Mouse (Mus musculus): ENCODE data around the gene Pigf. TPM values are rescaled to one million over a fixed set of nuclear protein-coding genes. Genes with fewer than 3 reads are reported as not detected.
A peak's percentile ranks its signal among the peaks of the same experiment; 100 is the strongest.

Gene Pigf
- total RNA-seq, 2 experiments from 2014 or later, result 14.7 to 16.2 TPM

- peak in 1 of 2 experiments; percentile 30 for DNase-seq (ENCODE audit: low spot score in 2 of 2)
These were observed 11.2 kb upstream of the Pigf start for GRCm38 (mm10) chr17:87036141-87037073.

- no peak for DNase-seq (ENCODE audit: low spot score in 2 of 2)
These were observed 539 bp downstream of the Pigf start for GRCm38 (mm10) chr17:87024491-87025242.

GRCm38 (mm10) chr17:87019692-87020091 is 5.5 kb downstream of the Pigf start:
- no peak for DNase-seq (ENCODE audit: low spot score in 2 of 2)

GRCm38 (mm10) chr17:87011301-87012019 is 13.7 kb downstream of the Pigf start:
- peak; percentile 76 to 92 for DNase-seq (ENCODE audit: low spot score in 2 of 2)

- no peak for DNase-seq (ENCODE audit: low spot score in 2 of 2)
These were observed 16.3 kb downstream of the Pigf start for GRCm38 (mm10) chr17:87008950-87009349.

- no peak for DNase-seq (ENCODE audit: low spot score in 2 of 2)
These were observed 27.9 kb downstream of the Pigf start for GRCm38 (mm10) chr17:86997323-86997722.

- DNase-seq (ENCODE audit: low spot score in 2 of 2), result no peak
These were observed 33.9 kb downstream of the Pigf start for GRCm38 (mm10) chr17:86991306-86991705.

- no peak for DNase-seq (ENCODE audit: low spot score in 2 of 2)
These were observed 36.5 kb downstream of the Pigf start for GRCm38 (mm10) chr17:86988601-86989184.

GRCm38 (mm10) chr17:86988161-86988560 is 37.0 kb downstream of the Pigf start:
- DNase-seq (ENCODE audit: low spot score in 2 of 2), result no peak

GRCm38 (mm10) chr17:86986449-86987138 is 38.6 kb downstream of the Pigf start:
- no peak for DNase-seq (ENCODE audit: low spot score in 2 of 2)

- DNase-seq (ENCODE audit: low spot score in 2 of 2), result no peak
These were observed 42.7 kb downstream of the Pigf start for GRCm38 (mm10) chr17:86982497-86982896.

- no peak for DNase-seq (ENCODE audit: low spot score in 2 of 2)
These were observed 43.5 kb downstream of the Pigf start for GRCm38 (mm10) chr17:86981701-86982100.

GRCm38 (mm10) chr17:86981205-86981604 is 44.0 kb downstream of the Pigf start:
- DNase-seq (ENCODE audit: low spot score in 2 of 2), result no peak

- DNase-seq (ENCODE audit: low spot score in 2 of 2), result no peak
These were observed 46.7 kb downstream of the Pigf start for GRCm38 (mm10) chr17:86978496-86978895.

- DNase-seq (ENCODE audit: low spot score in 2 of 2), result no peak
These were observed 48.8 kb downstream of the Pigf start for GRCm38 (mm10) chr17:86976387-86976786.

- no peak for DNase-seq (ENCODE audit: low spot score in 2 of 2)
These were observed 52.1 kb downstream of the Pigf start for GRCm38 (mm10) chr17:86973097-86973496.

- DNase-seq (ENCODE audit: low spot score in 2 of 2), result no peak
These were observed 53.3 kb downstream of the Pigf start for GRCm38 (mm10) chr17:86971860-86972259.

- DNase-seq (ENCODE audit: low spot score in 2 of 2), result no peak
These were observed 54.2 kb downstream of the Pigf start for GRCm38 (mm10) chr17:86971036-86971435.

- DNase-seq (ENCODE audit: low spot score in 2 of 2), result no peak
These were observed 55.0 kb downstream of the Pigf start for GRCm38 (mm10) chr17:86970026-86970750.

GRCm38 (mm10) chr17:86969582-86969981 is 55.6 kb downstream of the Pigf start:
- DNase-seq (ENCODE audit: low spot score in 2 of 2), result no peak

Data from layer of hippocampus, adult 18-20 months (tissue).